Mouse (Mus musculus): ENCODE data around the gene Znhit1. TPM values are rescaled to one million over a fixed set of nuclear protein-coding genes. Genes with fewer than 3 reads are reported as not detected.
"Not testable (repeated sequence)": the region's sequence is repeated elsewhere in the genome, so short reads cannot be mapped to it uniquely, and the experiment has no call there.

The Znhit1 gene
- polyA plus RNA-seq, 1 experiment from 2014 or later, result 81.0 TPM

GRCm38 (mm10) chr5:136940845-136941560 lies 46.8 kb downstream of the Znhit1 start:
- Histone ChIP-seq H3K4me3 (ENCODE audit: low read depth, low read length) (no peak overlapping the region), H3K27ac (replicated peaks) (no peak overlapping the region), H3K9me3 (ENCODE audit: control insufficient read depth, low read length) (no peaks in the 10 kb centered on the region), H3K4me1 (replicated peaks; ENCODE audit: control insufficient read depth, insufficient read depth) (no peaks in the 10 kb centered on the region), H3K4me2 (replicated peaks; ENCODE audit: low read depth) (no peak overlapping the region), H3K27me3 (ENCODE audit: control insufficient read depth, insufficient read depth, low read length) (no peaks in the 10 kb centered on the region), H3K36me3 (ENCODE audit: control insufficient read depth, insufficient read depth, low read length) (no peaks in the 10 kb centered on the region), H3K9ac (ENCODE audit: low read length) (no peak overlapping the region)
- 82% methylated on average over 12 of the region's 12 CpGs for WGBS
- no peak for DNase-seq (ENCODE audit: low spot score)
- ATAC-seq (ENCODE audit: low FRiP score, low TSS enrichment), result no peak
- TF ChIP-seq CTCF (IDR thresholded peaks at IDR 0.05; ENCODE audit: low read depth) (no peak), EP300 (optimal IDR thresholded peaks at IDR 0.05) (no peak)

- not testable (repeated sequence) for H3K4me2 ChIP-seq (replicated peaks; ENCODE audit: low read depth); H3K4me3 ChIP-seq (ENCODE audit: low read depth, low read length); DNase-seq (ENCODE audit: low spot score); H3K27me3 ChIP-seq (ENCODE audit: control insufficient read depth, insufficient read depth, low read length); H3K27ac ChIP-seq (replicated peaks); H3K4me1 ChIP-seq (replicated peaks; ENCODE audit: control insufficient read depth, insufficient read depth); H3K9me3 ChIP-seq (ENCODE audit: control insufficient read depth, low read length); ATAC-seq (ENCODE audit: low FRiP score, low TSS enrichment); H3K9ac ChIP-seq (ENCODE audit: low read length); H3K36me3 ChIP-seq (ENCODE audit: control insufficient read depth, insufficient read depth, low read length)
- WGBS, result 61% methylated on average over 6 of the region's 6 CpGs
Measured at GRCm38 (mm10) chr5:136940029-136940428, 47.8 kb downstream of the Znhit1 start.

- ATAC-seq (ENCODE audit: low FRiP score, low TSS enrichment) (no peak), DNase-seq (ENCODE audit: low spot score) (no peak)
- no peak overlapping the region for H3K4me2 ChIP-seq (replicated peaks; ENCODE audit: low read depth)
- H3K27me3 ChIP-seq (ENCODE audit: control insufficient read depth, insufficient read depth, low read length), result no peaks in the 10 kb centered on the region
- H3K4me1 ChIP-seq (replicated peaks; ENCODE audit: control insufficient read depth, insufficient read depth), result no peaks in the 10 kb centered on the region
- H3K27ac ChIP-seq (replicated peaks), result no peak overlapping the region
- no peak overlapping the region for H3K9ac ChIP-seq (ENCODE audit: low read length)
- H3K4me3 ChIP-seq (ENCODE audit: low read depth, low read length), result no peak overlapping the region
- TF ChIP-seq EP300 (optimal IDR thresholded peaks at IDR 0.05), result no peak
- TF ChIP-seq CTCF (IDR thresholded peaks at IDR 0.05; ENCODE audit: low read depth), result peak; percentile 61
- WGBS, result 70% methylated on average over 7 of the region's 7 CpGs
- no peaks in the 10 kb centered on the region for H3K9me3 ChIP-seq (ENCODE audit: control insufficient read depth, low read length)
- no peaks in the 10 kb centered on the region for H3K36me3 ChIP-seq (ENCODE audit: control insufficient read depth, insufficient read depth, low read length)
Measured at GRCm38 (mm10) chr5:136939284-136939683, 48.5 kb downstream of the Znhit1 start.

- no peak overlapping the region for H3K27ac ChIP-seq (replicated peaks)
- H3K36me3 ChIP-seq (ENCODE audit: control insufficient read depth, insufficient read depth, low read length), result no peaks in the 10 kb centered on the region
- no peaks in the 10 kb centered on the region for H3K27me3 ChIP-seq (ENCODE audit: control insufficient read depth, insufficient read depth, low read length)
- ATAC-seq (ENCODE audit: low FRiP score, low TSS enrichment) (no peak), DNase-seq (ENCODE audit: low spot score) (no peak)
- no peak overlapping the region for H3K4me2 ChIP-seq (replicated peaks; ENCODE audit: low read depth)
- no peak overlapping the region for H3K9ac ChIP-seq (ENCODE audit: low read length)
- no peaks in the 10 kb centered on the region for H3K4me1 ChIP-seq (replicated peaks; ENCODE audit: control insufficient read depth, insufficient read depth)
- H3K9me3 ChIP-seq (ENCODE audit: control insufficient read depth, low read length), result no peaks in the 10 kb centered on the region
- no peak overlapping the region for H3K4me3 ChIP-seq (ENCODE audit: low read depth, low read length)
- 88% methylated on average over 5 of the region's 5 CpGs for WGBS
- TF ChIP-seq EP300 (optimal IDR thresholded peaks at IDR 0.05) (no peak), CTCF (IDR thresholded peaks at IDR 0.05; ENCODE audit: low read depth) (no peak)
Measured at GRCm38 (mm10) chr5:136937621-136938020, 50.2 kb downstream of the Znhit1 start.

- H3K9me3 ChIP-seq (ENCODE audit: control insufficient read depth, low read length), result no peaks in the 10 kb centered on the region
- DNase-seq (ENCODE audit: low spot score) (no peak), ATAC-seq (ENCODE audit: low FRiP score, low TSS enrichment) (no peak)
- no peak overlapping the region for H3K4me2 ChIP-seq (replicated peaks; ENCODE audit: low read depth)
- no peaks in the 10 kb centered on the region for H3K27me3 ChIP-seq (ENCODE audit: control insufficient read depth, insufficient read depth, low read length)
- WGBS, result 80% methylated on average over 6 of the region's 6 CpGs
- TF ChIP-seq CTCF (IDR thresholded peaks at IDR 0.05; ENCODE audit: low read depth) (no peak), EP300 (optimal IDR thresholded peaks at IDR 0.05) (no peak)
- H3K27ac ChIP-seq (replicated peaks), result no peak overlapping the region
- H3K36me3 ChIP-seq (ENCODE audit: control insufficient read depth, insufficient read depth, low read length), result no peaks in the 10 kb centered on the region
- no peak overlapping the region for H3K9ac ChIP-seq (ENCODE audit: low read length)
- H3K4me1 ChIP-seq (replicated peaks; ENCODE audit: control insufficient read depth, insufficient read depth), result no peaks in the 10 kb centered on the region
- no peak overlapping the region for H3K4me3 ChIP-seq (ENCODE audit: low read depth, low read length)
Measured at GRCm38 (mm10) chr5:136936750-136937149, 51.1 kb downstream of the Znhit1 start.

- H3K36me3 ChIP-seq (ENCODE audit: control insufficient read depth, insufficient read depth, low read length), result no peaks in the 10 kb centered on the region
- no peak overlapping the region for H3K9ac ChIP-seq (ENCODE audit: low read length)
- no peak overlapping the region for H3K27ac ChIP-seq (replicated peaks)
- H3K4me1 ChIP-seq (replicated peaks; ENCODE audit: control insufficient read depth, insufficient read depth), result no peaks in the 10 kb centered on the region
- no peak overlapping the region for H3K4me3 ChIP-seq (ENCODE audit: low read depth, low read length)
- H3K27me3 ChIP-seq (ENCODE audit: control insufficient read depth, insufficient read depth, low read length), result no peaks in the 10 kb centered on the region
- no peak for DNase-seq (ENCODE audit: low spot score)
- no peak for ATAC-seq (ENCODE audit: low FRiP score, low TSS enrichment)
- no peaks in the 10 kb centered on the region for H3K9me3 ChIP-seq (ENCODE audit: control insufficient read depth, low read length)
- TF ChIP-seq CTCF (IDR thresholded peaks at IDR 0.05; ENCODE audit: low read depth) (peak; percentile 66), EP300 (optimal IDR thresholded peaks at IDR 0.05) (no peak)
- 68% methylated on average over 7 of the region's 7 CpGs for WGBS
- H3K4me2 ChIP-seq (replicated peaks; ENCODE audit: low read depth), result no peak overlapping the region
Measured at GRCm38 (mm10) chr5:136935905-136936695, 51.7 kb downstream of the Znhit1 start.
